Comparison of ENCODE assay signal across 1 mouse cellular context in the genomic region with DNA sequence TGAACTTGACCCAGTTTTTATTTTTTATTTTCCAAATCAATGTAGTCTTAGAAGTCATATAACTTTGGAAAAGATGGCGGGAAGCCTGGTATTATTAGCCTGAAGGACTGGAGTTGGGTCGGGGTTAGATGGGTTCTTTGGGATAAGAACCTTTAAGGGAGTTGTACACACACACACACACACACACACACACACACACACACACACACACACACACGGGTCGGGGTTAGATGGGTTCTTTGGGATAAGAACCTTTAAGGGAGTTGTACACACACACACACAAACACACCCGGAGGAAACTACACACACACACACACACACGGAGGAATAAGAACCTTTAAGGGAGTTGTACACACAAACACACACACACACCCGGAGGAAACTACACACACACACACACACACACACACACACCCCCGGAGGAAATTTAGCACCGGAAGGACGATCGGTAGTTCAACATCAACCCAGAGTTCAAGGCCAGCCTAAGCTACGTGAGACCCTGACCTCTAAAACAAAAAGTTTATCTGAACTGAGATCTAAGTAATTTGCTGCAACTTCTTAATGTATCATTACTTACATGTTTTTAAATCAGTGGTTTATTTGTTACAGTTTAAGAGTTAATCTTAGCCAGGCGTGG.
TF ChIP-seq lines count a peak whose summit lies in the region.

No protein-coding gene starts in this region.

TF ChIP-seq in CH12.LX, 34 proteins besides CTCF, POLR2A, EP300 and RAD21 (continued from another document):
- TF ChIP-seq ETS1 (conservative IDR thresholded peaks at IDR 0.05; ENCODE audit: low read depth, low read length) (no peak), TBP (conservative IDR thresholded peaks at IDR 0.05; ENCODE audit: low read depth, low read length) (no peak), SIN3A (IDR thresholded peaks at IDR 0.05; ENCODE audit: low read length) (no peak), BHLHE40 (IDR thresholded peaks at IDR 0.05; ENCODE audit: low read depth, low read length) (no peak), RCOR1 (conservative IDR thresholded peaks at IDR 0.05; ENCODE audit: low read depth, low read length) (no peak), SMC3 (IDR thresholded peaks at IDR 0.05; ENCODE audit: low read depth, low read length) (no peak), NRF1 (IDR thresholded peaks at IDR 0.05; ENCODE audit: low read depth, low read length) (no peak), MAX (IDR thresholded peaks at IDR 0.05; ENCODE audit: low read length) (no peak)
